Mouse (Mus musculus): ENCODE measurements around the gene Bahcc1. TPM values are rescaled to one million over a fixed set of nuclear protein-coding genes. Genes with fewer than 3 reads are reported as not detected.
A peak's percentile ranks its signal among the peaks of the same experiment; 100 is the strongest.

The Bahcc1 gene
- polyA plus RNA-seq, 1 experiment from 2014 or later = 3.1 TPM

GRCm38 (mm10) chr11:120259792-120260768 lies 27.3 kb downstream of the Bahcc1 start:
- Histone ChIP-seq H3K27me3 (replicated peaks; ENCODE audit: control insufficient read depth, insufficient read depth, low read length) (no peaks in the 10 kb centered on the region), H3K27ac (ENCODE audit: low read depth, low read length) (no peak overlapping the region), H3K36me3 (ENCODE audit: control insufficient read depth, insufficient read depth) (no peaks in the 10 kb centered on the region; the same call in 1 of the 2 replicates), H3K9ac (ENCODE audit: low read depth, low read length) (no peak overlapping the region), H3K4me1 (replicated peaks; ENCODE audit: control insufficient read depth, insufficient read depth, low read length) (peaks cover 9% of the 10 kb centered on the region; the same call in 1 of the 2 replicates), H3K9me3 (ENCODE audit: control insufficient read depth) (no peaks in the 10 kb centered on the region), H3K4me3 (ENCODE audit: low read depth, low read length) (no peak overlapping the region), H3K4me2 (replicated peaks; ENCODE audit: low read depth) (no peak overlapping the region)
- no peak for TF ChIP-seq CTCF (IDR thresholded peaks at IDR 0.05; ENCODE audit: low read depth)
- ATAC-seq = no peak
- WGBS = 67% methylated on average over 25 of the region's 25 CpGs

GRCm38 (mm10) chr11:120260769-120261150 lies 28.0 kb downstream of the Bahcc1 start:
- ATAC-seq = no peak
- TF ChIP-seq CTCF (IDR thresholded peaks at IDR 0.05; ENCODE audit: low read depth) = no peak
- no peak overlapping the region for H3K4me3 ChIP-seq (ENCODE audit: low read depth, low read length)

GRCm38 (mm10) chr11:120261416-120262355 lies 28.9 kb downstream of the Bahcc1 start:
- H3K9ac ChIP-seq (ENCODE audit: low read depth, low read length) = no peak overlapping the region
- WGBS = 30% methylated on average over 20 of the region's 20 CpGs
- no peak overlapping the region for H3K27ac ChIP-seq (ENCODE audit: low read depth, low read length)
- H3K4me2 ChIP-seq (replicated peaks; ENCODE audit: low read depth) = no peak overlapping the region
- no peaks in the 10 kb centered on the region for H3K27me3 ChIP-seq (replicated peaks; ENCODE audit: control insufficient read depth, insufficient read depth, low read length)
- TF ChIP-seq CTCF (IDR thresholded peaks at IDR 0.05; ENCODE audit: low read depth) = no peak
- H3K36me3 ChIP-seq (ENCODE audit: control insufficient read depth, insufficient read depth) = no peaks in the 10 kb centered on the region; the same call in 1 of the 2 replicates
- H3K4me1 ChIP-seq (replicated peaks; ENCODE audit: control insufficient read depth, insufficient read depth, low read length) = peaks cover 9% of the 10 kb centered on the region; the same call in 1 of the 2 replicates
- no peaks in the 10 kb centered on the region for H3K9me3 ChIP-seq (ENCODE audit: control insufficient read depth)
- ATAC-seq = peak; percentile 60
- no peak overlapping the region for H3K4me3 ChIP-seq (ENCODE audit: low read depth, low read length)

More at GRCm38 (mm10) chr11:120260769-120261150, 28.0 kb downstream of the Bahcc1 start:
- H3K9me3 ChIP-seq (ENCODE audit: control insufficient read depth) = no peaks in the 10 kb centered on the region
- no peaks in the 10 kb centered on the region; the same call in 1 of the 2 replicates for H3K36me3 ChIP-seq (ENCODE audit: control insufficient read depth, insufficient read depth)
- H3K27me3 ChIP-seq (replicated peaks; ENCODE audit: control insufficient read depth, insufficient read depth, low read length) = no peaks in the 10 kb centered on the region
- no peak overlapping the region for H3K9ac ChIP-seq (ENCODE audit: low read depth, low read length)
- peaks cover 9% of the 10 kb centered on the region; the same call in 1 of the 2 replicates for H3K4me1 ChIP-seq (replicated peaks; ENCODE audit: control insufficient read depth, insufficient read depth, low read length)
- 88% methylated on average over 6 of the region's 6 CpGs for WGBS
- no peak overlapping the region for H3K27ac ChIP-seq (ENCODE audit: low read depth, low read length)
- H3K4me2 ChIP-seq (replicated peaks; ENCODE audit: low read depth) = no peak overlapping the region

GRCm38 (mm10) chr11:120262356-120262901 lies 29.7 kb downstream of the Bahcc1 start:
- TF ChIP-seq CTCF (IDR thresholded peaks at IDR 0.05; ENCODE audit: low read depth) = peak; percentile 78
- no peak for ATAC-seq
- H3K9me3 ChIP-seq (ENCODE audit: control insufficient read depth) = no peaks in the 10 kb centered on the region
- 29% methylated on average over 8 of the region's 8 CpGs for WGBS
- no peak overlapping the region for H3K4me2 ChIP-seq (replicated peaks; ENCODE audit: low read depth)
- H3K27me3 ChIP-seq (replicated peaks; ENCODE audit: control insufficient read depth, insufficient read depth, low read length) = no peaks in the 10 kb centered on the region
- peaks cover 9% of the 10 kb centered on the region; the same call in 1 of the 2 replicates for H3K4me1 ChIP-seq (replicated peaks; ENCODE audit: control insufficient read depth, insufficient read depth, low read length)
- no peak overlapping the region for H3K9ac ChIP-seq (ENCODE audit: low read depth, low read length)
- no peaks in the 10 kb centered on the region; the same call in 1 of the 2 replicates for H3K36me3 ChIP-seq (ENCODE audit: control insufficient read depth, insufficient read depth)
- H3K27ac ChIP-seq (ENCODE audit: low read depth, low read length) = no peak overlapping the region
- H3K4me3 ChIP-seq (ENCODE audit: low read depth, low read length) = no peak overlapping the region

GRCm38 (mm10) chr11:120263176-120263575 lies 30.4 kb downstream of the Bahcc1 start:
- Histone ChIP-seq H3K9ac (ENCODE audit: low read depth, low read length) (no peak overlapping the region), H3K4me1 (replicated peaks; ENCODE audit: control insufficient read depth, insufficient read depth, low read length) (peaks cover 9% of the 10 kb centered on the region; the same call in 1 of the 2 replicates), H3K36me3 (ENCODE audit: control insufficient read depth, insufficient read depth) (no peaks in the 10 kb centered on the region; the same call in 1 of the 2 replicates), H3K4me2 (replicated peaks; ENCODE audit: low read depth) (no peak overlapping the region), H3K4me3 (ENCODE audit: low read depth, low read length) (no peak overlapping the region), H3K9me3 (ENCODE audit: control insufficient read depth) (no peaks in the 10 kb centered on the region), H3K27ac (ENCODE audit: low read depth, low read length) (no peak overlapping the region; the same call in 1 of the 2 replicates), H3K27me3 (replicated peaks; ENCODE audit: control insufficient read depth, insufficient read depth, low read length) (no peaks in the 10 kb centered on the region)
- 94% methylated on average over 3 of the region's 3 CpGs for WGBS
- no peak for ATAC-seq
- no peak for TF ChIP-seq CTCF (IDR thresholded peaks at IDR 0.05; ENCODE audit: low read depth)
